9 mouse cellular contexts compared by ENCODE assay signal in the genomic region with DNA sequence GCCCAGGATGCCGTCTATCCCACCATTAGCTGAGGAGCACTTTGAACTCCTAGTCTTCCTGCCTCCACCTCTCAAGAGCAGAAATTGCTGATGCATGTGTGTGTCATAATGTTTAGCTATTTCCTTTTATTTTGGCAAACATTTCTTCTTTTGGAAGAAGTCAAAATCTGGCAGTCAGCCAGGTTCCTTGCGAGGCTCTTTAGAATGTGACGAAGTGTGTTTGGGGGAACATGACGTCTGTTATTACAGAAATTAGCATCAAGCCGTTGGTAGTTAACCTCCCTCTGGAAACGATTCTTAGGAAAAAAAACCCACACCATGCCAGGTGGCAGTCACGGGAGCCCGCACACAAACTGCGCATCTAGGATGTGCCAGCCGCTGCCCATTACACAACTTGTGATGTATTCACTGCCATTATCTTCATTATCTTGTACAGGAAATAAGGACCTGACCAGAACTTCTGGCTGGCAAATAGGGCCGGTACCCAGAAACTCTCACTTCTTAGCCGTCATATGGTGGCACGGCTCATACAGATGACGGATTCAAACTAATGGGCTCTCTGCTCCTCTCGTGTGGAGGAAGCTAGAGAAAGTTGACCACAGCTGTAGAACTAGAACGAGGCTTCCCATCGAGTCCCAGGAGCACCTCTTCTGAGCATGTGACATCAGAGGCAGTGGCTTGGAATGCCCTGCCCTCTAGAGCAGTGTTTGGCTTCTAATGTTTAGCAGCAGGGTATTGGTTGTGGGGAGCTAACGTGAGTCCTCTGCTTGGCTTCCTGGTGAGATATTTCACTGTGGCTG.
DNase-seq lines count a peak whose midpoint lies in the region; ATAC-seq lines count a peak whose summit lies in the region.
"Had no signal": no experiment of that assay in that cellular context is flagged by ENCODE, and none has a peak within 500 bp of the region (broad histone marks: within the 10 kb centered on the region; RNA-seq: fewer than 3 reads in every experiment).

No protein-coding gene starts in this region.

- 0 out of 2 replicates have a peak, but pooled peaks have one; percentile 40 for ATAC-seq in intestine, embryonic 16.5 days
- 0 out of 2 replicates have a peak, but pooled peaks have one; percentile 14 for ATAC-seq in megakaryocyte-erythroid progenitor cell, adult 5-6 weeks (replicated peaks; ENCODE audit: low FRiP score, low TSS enrichment, poor library complexity, severe bottlenecking)

- no peaks in the 10 kb centered on the region for H3K27me3 ChIP-seq in intestine, embryonic 16.5 days (replicated peaks; ENCODE audit: control insufficient read depth, insufficient read depth, low read length)
- H3K27me3 ChIP-seq: limb, embryonic 15.5 days had no signal

- peaks cover 23% of the 10 kb centered on the region for H3K4me1 ChIP-seq in intestine, embryonic 16.5 days (ENCODE audit: control insufficient read depth, insufficient read depth, low read length)

- DNase-seq in layer of hippocampus, adult 9-11 months, result peak; percentile 34
- DNase-seq in layer of hippocampus, adult 11-12 months (ENCODE audit: low spot score), result no peak
- peak; percentile 70 for DNase-seq in T-cell, adult 2 months (ENCODE audit: low spot score)
- DNase-seq in spleen, postnatal 14 days (ENCODE audit: low spot score in 2 of 2), result no peak
- no peak for DNase-seq in cerebellum, adult 18-20 months
- no peak for DNase-seq in adipocyte (ENCODE audit: low spot score)

- H3K27ac ChIP-seq in intestine, embryonic 16.5 days (ENCODE audit: low read length), result peak overlapping the region; percentile 1; the same call in 1 of the 2 replicates
- H3K27ac ChIP-seq: limb, embryonic 15.5 days had no signal

- 0 out of 2 replicates have a peak, but pooled peaks cover 3% of the 10 kb centered on the region for H3K36me3 ChIP-seq in intestine, embryonic 16.5 days (ENCODE audit: control insufficient read depth, insufficient read depth, low read length)

- H3K4me2 ChIP-seq in intestine, embryonic 16.5 days (ENCODE audit: low read depth, low read length), result no peak overlapping the region
- H3K4me2 ChIP-seq: limb, embryonic 15.5 days had no signal

- H3K9ac ChIP-seq in intestine, embryonic 16.5 days (ENCODE audit: low read depth, low read length), result no peak overlapping the region
- H3K9ac ChIP-seq: limb, embryonic 15.5 days had no signal

- 44% methylated on average over 18 of the region's 18 CpGs for WGBS in intestine, embryonic 16.5 days

- no peak overlapping the region for H3K4me3 ChIP-seq in intestine, embryonic 16.5 days (ENCODE audit: low read length)
- H3K4me3 ChIP-seq: limb, embryonic 15.5 days had no signal

- 0 out of 2 replicates have a peak, but pooled peaks cover 2% of the 10 kb centered on the region for H3K9me3 ChIP-seq in intestine, embryonic 16.5 days (ENCODE audit: control insufficient read depth, low read length)
- H3K9me3 ChIP-seq: limb, embryonic 15.5 days had no signal

Comparison
In these comparisons a context has a peak if more than half of its experiments do, and no peak if none do; other contexts are left out.
1. DNase-seq: peak in layer of hippocampus, adult 9-11 months (single experiment) and T-cell, adult 2 months (single experiment); none in layer of hippocampus, adult 11-12 months (single experiment), spleen, postnatal 14 days (0 of 2), cerebellum, adult 18-20 months (0 of 2) and adipocyte (single experiment).